Mouse (Mus musculus) spleen, adult 2 months (tissue): ENCODE data around the gene Hes5.

ENCODE experiments used
- CTCF ChIP-seq: fragments of 200-500 bp; IDR thresholded peaks from 2 replicates; pipeline ENCODE4 v1.5.1; 2011; ENCODE audit warnings: mild to moderate bottlenecking, inconsistent platforms; ENCODE audit not compliant: insufficient read depth, insufficient read length, insufficient replicate concordance; ENCODE audit errors: extremely low read depth
- POLR2A ChIP-seq: fragments of 200-500 bp; IDR thresholded peaks from 2 replicates; pipeline ENCODE4 v1.6.1; 2011; ENCODE audit warnings: low read depth, low read length, inconsistent platforms

- TF ChIP-seq CTCF (no peak), POLR2A (no peak)
Measured at GRCm38 (mm10) chr4:154911644-154912043, 49.1 kb upstream of the Hes5 start.
